Mouse (Mus musculus): Measurements from ENCODE around the gene F2.
"Not testable (repeated sequence)": the region's sequence is repeated elsewhere in the genome, so short reads cannot be mapped to it uniquely, and the experiment has no call there.

F2 gene

DNA sequence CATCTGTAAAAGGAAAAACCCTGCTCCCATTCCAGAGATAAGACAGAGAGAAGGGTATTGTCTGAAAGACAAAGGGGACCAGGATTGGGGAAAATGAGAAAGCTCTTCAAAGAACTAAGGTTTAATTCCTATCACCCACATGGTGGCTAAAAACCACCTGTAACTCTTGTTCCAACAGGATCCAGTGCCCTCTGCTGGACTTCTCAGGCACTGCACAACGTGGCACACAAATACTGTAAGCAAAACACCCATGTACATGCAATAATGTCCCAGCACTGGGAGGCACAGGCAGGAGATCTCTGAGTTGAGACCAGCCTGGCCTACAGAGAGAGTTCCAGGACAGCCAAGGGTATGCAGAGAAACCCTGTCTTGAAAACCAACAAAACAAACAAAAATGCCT lies 10.5 kb upstream of the F2 start:
- DNase-seq (ENCODE audit: low spot score), result no peak

DNA sequence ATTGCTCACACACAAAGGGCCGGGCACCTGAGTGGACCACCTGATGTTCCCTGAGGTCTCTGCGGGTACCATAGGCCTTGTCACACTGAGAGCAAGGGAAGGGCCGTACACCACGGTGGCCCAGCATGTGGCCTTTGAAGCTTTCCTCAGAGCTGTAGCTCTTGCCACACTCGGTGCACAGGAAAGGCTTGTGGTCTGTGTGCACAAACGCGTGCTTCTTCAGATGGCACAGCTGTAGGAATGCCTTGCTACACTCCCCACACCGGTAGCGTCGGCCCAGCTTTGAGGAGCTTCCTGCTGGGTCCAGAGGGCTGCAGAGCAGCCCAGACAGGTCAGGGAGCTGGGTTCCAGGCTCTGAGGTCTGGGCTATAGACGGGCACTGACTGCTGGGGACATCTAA lies 9.6 kb upstream of the F2 start:
- no peak for DNase-seq (ENCODE audit: low spot score)

DNA sequence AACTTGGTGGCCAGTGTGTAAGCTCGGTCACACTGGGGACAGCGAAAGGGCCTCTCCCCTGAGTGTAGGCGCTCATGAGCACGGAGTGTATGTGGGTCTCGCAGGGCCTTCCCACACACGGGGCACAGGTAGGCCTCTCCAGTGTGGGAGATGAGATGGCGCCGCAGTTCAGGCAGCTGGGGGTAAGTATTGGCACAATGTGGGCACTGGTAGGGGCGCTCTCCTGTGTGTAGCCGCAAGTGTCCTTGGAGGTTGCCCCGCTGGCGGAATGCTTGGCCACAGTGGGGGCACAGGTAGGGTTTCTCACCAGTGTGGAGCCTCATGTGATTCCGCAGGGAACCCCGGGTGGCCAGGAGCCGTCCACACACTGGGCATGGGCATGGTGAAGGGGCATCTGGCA lies 9.1 kb upstream of the F2 start:
- DNase-seq (ENCODE audit: low spot score), result no peak

DNA sequence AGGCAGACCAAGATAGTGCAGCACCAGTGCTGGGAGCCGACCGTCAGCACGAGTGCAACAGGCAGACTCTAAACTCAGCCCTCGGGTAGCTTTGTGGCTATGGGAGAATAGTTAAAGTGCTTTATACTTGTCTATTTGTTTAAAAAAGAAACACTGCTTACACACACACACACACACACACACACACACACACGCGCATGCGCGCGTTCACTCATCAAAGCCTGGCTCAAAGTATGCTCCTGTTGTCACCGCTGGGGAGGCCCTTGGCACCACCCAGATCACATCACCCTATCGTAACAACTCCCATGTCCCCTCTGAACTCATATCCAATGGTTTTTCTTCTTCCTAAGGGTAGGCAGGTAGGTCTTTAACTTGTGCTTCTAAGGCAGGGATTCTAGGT lies 7.8 kb upstream of the F2 start:
- no peak for DNase-seq (ENCODE audit: low spot score)

DNA sequence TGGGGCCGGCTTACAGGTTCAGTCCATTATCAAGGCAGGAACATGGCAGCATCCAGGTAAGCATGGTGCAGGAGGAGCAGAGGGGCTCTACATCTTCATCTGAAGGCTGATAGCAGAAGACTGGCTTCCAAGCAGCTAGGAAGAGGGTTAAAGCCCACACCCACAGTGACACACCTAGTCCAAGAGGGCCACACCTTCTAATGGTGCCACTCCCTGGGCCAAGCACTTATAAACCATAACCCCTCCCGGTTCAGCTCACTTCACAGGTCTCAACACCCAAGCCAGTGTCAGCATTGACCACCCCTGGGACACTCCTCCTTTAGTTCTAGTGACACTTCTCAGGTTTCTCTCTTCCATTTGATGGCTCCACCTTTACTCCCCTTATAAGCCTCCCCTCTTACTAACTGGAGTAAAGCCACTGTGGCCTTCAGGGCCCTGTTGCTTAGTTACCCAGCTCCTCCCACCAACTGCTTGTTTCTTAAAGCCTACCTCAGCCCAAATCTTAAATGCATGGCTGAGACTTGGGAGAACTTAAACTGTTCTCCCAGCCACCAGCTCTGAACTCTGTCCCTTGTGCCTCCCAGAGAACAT lies 6.7 kb upstream of the F2 start:
- DNase-seq (ENCODE audit: low spot score), result no peak

DNA sequence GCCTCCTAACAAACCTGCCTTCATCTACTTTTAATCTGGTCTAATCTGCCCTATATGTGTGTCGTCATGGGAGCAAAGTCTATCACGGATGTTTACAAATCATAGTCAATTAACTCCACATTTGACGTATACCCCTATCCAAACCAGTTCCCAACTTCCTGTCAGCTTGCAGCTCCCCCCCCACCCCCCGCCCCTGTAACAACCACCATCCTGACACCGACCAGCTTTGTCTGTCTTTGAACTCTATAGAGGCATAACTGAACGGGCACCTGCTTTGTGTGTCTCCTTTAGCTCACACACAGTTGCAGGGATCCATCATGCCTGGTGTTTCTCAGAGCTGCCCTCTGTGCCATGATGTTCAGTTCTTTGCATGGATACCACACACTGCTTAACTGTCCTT lies 2.7 kb upstream of the F2 start:
- no peak for DNase-seq (ENCODE audit: low spot score)

DNA sequence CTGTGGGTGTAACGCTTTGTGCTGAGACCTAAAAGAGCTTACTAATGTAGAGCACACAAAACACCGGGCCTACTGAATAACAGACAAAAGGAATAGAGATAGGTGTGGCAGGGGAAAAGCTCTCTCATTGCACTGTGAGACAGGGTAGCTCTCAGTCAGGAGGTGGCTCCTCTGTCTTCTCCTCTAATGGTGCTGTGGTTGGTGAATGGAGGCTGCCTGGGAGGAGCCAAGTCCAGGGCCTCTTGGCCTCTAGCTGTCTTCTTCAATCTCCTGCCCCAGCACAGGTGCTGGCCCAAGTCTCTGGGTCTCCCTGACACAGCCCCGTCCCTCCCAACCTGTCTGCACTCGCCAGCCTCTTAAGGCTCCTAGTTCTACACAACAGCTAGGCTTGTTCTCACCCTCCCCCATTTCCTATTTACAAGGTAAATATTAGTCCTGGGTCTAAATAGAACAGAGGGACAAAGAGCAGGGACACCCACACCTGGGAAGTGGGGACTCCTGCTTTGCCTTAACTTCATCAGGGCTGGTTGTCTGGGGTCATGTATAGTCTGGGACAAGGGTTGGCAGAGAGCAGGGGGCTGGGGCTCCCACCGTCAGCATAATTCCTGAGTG lies 619 bp upstream of the F2 start:
- no peak for DNase-seq (ENCODE audit: low spot score)

DNA sequence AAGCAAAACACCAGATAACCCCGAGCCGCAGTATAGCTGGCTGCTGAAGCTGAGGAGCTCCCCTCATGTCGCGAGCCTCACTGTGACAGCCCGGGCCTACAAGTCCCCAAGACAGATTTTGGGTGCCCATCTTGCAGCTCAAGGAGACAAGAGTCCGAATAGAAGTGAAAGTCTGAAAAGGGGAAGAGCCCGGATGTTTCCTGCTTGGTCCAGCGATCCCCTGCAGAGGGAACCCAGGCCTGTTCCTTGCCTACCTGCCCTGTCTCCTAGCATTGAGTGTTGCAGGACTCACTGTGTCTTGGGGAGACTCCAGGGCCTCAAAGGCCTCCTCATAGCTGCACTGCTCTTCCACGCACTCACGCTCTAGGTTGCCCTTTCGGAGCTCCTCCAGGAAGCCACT lies 728 bp downstream of the F2 start:
- no peak for DNase-seq (ENCODE audit: low spot score)

DNA sequence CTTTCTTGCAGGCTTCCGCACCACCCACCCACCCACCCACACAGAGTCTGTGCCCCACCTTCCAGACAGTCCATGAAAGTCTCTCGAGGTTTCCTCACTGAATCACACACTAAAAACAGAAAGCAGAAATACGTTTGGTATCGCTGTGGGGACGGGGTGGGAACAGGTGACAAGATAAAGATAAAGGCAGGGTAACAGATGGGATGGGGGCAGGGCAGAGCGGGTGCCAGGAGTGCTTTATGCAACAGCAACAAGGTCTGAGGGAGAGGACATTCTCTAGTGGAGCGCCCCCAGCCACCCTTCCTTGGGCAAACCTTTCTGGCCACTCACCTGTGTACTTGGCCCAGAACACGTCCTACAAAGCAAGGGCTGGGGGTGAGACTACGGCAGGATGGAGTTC lies 1.4 kb downstream of the F2 start:
- DNase-seq (ENCODE audit: low spot score), result no peak

DNA sequence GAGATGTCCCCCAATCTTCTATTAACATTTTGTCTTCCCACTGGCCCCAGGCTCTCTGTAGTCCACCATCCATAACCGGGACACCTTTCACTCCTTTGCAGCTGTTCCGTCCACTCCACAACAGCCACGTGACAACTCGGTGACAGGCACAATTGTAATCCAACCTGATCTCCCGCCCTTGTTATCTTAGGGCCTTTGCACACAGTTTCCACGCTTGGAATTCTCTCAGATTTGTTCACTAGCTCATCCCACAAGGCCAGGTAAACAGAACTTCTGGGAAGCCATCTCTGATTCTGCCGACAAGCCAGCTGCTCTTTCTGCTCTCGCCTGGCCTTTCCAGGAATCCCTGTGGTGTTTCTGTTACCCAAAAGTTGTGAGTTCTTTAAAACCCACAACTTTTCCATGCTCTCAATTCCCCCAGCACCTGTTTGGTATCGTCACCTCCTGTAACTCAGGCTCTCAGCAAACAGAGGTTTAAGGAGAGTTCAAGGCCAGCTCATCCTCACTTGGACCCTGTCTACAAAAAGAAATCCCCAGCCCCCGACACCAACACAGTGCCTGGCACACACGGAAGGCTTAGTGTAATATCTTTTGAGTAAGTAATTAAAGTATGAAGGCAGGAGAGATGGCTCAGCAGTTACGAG lies 2.8 kb downstream of the F2 start:
- no peak for DNase-seq (ENCODE audit: low spot score)

DNA sequence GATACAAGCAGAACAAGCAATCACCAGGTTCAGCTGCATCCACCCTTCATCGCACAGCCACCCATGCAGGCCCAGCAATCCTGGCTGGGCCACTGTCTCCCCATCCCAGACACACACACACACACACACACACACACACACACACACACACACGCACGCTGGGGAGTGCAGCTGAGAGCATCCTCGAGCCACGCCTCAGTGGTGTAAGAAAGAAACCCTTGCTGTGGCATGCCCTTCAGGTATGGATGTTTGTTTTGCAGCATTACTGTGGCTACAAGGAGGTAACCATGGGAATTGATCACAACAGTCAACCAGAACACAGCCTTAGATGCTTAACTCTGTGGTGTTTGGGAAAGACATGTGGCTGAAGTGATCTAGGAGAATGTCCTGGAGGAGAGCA lies 3.9 kb downstream of the F2 start:
- no peak for DNase-seq (ENCODE audit: low spot score)

DNA sequence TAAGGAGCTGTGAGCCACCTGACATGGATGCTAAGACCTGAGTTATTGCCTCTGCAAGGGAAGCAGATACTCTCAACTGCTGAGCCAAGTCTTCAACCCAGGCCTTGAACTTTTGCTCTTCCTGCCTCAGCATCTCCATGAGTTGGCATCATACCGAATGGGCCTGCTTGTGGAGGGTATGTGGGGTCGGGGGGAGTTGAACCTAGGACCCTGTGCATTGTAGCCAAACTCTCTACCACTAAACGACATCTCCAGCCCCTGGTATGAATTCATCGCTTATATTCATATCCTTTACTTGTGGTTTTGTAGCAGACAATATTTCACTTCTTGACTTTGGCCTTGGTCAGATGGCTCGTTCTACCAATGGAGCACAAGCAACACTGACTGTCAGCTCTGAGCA lies 4.4 kb downstream of the F2 start:
- DNase-seq (ENCODE audit: low spot score), result no peak

DNA sequence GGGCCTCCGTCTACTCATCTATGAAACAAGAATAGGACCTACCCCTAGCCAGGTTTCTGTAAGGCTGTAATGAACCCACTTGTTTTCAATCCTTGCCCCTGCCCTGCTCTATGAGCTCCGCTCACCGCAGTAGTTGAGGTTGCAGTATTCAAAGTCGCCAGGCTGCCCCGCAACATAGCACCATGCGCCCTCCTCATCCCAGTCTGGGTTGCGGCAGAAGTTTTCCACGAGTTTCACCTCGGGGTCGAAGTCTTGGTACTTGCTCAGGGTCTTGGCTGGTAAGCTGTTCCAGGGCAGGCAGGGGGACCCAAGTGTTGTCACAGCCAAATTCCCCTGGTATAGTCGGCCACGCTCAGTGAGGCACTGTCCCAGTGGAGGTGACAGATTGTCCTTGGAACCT lies 5.8 kb downstream of the F2 start:
- no peak for DNase-seq (ENCODE audit: low spot score)

DNA sequence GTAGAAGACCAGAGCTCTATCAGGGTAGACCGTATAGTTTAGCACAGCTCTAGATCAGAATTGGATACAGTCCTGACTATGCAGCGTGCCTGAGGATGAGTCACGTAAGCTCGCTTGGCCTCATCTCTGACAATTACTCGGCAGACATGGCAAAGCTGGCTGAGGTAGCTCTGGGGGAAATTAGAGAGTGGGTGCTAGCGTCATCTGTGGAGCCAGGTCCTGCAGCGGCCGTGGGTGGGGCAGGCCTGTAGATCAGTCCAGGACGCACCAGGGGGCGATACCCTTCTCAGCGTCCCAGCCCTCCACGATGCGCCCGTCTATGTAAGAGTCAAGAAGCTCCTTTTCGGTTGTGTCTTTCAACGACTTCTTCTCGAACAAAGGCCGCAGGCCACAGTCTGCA lies 6.5 kb downstream of the F2 start:
- DNase-seq (ENCODE audit: low spot score), result no peak

DNA sequence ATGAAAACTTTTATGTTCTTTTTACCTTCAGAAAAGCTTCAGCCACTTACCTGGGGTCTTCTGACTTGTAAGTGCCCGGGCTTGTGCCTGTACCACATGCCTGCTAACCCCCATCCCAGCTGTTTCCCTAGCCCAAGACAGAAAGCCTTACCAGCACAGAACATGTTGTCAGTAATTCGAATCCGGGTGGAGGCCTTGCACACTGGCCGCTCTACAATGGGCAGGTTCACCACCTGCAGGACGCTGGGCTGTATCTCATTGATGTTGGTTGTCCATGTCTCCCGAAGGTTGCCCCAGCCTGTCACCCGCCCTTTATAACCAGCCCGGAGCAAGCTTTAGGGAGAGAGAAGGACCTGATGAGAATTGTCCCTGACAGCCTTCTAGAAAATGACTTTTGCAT lies 8.0 kb downstream of the F2 start:
- DNase-seq (ENCODE audit: low spot score), result no peak

DNA sequence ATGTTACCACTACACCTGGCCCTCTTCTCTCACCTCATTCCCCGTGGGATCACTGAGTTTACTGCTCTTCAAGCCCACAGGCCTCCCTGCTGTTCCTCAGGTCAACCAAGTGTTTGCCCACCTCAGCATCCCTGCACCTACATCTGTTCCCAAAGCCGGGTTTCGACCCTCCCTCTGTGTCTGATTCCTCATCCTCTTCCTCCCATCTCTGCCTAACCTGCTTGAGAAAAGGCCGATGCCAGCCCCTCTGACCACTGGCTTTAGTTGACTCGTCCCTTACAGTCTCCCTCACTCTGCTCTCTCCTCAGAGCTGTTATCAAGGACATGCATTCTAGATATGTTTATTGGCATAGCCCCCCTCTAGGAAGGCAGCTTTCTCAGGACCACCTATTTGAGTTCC lies 8.7 kb downstream of the F2 start:
- DNase-seq (ENCODE audit: low spot score), result no peak

DNA sequence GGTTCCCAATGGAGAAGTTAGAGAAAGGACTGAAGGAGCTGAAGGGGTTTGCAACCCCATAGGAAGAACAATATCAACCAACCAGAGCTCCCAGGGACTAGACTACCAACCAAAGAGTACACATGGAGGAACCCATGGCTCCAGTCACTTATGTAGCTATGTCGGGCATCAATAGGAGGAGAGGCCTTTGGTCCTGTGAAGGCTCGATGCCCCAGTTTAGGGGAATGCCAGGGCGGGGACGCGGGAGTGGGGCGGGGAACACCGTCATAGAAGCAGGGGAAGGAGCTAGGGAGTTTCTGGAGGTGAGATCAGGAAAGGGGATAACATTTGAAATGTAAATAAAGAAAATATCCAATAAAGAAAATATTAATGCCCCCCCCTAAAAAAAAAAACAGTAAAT lies 12.8 kb downstream of the F2 start:
- DNase-seq (ENCODE audit: low spot score), result not testable (repeated sequence)

DNA sequence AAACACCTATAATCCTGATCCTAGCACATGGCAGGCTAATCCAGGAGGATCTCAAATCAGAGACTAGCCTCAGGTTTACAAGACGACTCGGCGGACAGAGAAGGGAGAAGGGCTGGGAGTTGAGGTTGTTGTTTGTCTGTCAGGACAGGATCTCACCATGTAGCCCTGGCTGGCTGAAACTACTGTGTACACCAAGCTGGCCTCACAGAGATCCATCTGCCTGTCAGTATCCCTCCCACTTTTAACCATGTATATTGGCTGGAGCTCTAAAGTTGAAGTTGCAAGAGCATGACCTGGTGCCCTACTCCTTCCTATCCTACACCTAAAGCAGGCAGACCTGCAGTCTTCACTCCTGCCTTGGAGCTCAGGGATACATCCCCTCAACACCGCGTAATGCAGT lies 13.9 kb downstream of the F2 start:
- no peak for DNase-seq (ENCODE audit: low spot score)

DNA sequence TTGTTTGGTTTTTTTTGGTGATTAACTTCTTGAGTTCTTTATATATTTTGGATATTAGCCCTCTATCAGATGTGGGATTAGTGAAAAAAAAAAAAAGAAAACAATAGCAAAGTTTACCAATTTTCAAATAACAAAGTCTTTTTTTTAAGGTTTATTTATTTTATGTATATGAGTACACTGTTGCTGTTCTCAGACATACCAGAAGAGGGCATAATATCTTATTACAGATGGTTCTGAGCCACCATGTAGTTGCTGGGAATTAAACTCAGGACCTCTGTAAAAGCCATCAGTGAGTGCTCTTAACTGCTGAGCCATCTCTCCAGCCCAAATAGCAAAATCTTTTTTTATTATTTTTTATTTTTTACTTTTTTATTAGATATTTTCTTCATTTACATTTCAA lies 26.8 kb downstream of the F2 start:
- not testable (repeated sequence) for DNase-seq (ENCODE audit: low spot score)

DNA sequence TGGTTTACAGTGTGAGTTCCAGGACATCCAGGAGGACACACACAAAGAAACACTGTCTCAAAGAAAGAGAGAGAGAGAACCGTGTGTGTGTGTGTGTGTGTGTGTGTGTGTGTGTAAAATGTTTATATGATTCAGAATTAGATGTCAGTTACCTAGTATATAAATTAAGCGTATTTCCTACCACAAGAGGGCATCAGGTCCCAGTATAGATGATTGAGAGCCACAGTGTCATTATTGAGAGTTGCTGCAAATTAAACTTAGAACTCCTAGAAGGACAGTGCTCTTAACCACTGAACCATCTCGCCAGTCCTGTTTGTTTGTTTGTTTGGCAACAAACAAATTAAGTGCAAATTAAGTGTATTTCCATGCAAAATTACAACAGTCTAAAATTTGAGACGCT lies 33.8 kb downstream of the F2 start:
- DNase-seq (ENCODE audit: low spot score), result no peak

DNA sequence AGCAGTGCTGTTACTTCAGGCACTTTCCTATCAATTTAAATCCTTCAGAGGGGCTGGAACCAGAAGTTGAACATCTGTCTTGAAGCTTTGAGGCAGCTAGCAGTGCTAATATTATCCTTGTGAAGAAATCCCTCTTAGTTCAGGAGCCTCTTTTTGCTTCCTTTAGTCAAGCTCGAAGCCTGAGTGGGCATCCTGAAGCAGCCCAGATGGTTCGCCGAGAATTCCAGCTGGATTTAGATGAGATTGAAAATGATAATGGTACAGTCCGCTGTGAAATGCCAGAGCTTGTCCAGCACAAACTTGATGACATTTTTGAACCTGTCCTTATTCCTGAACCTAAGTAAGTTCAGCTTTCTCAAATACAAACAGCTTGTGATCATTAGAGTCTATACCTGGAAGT lies 35.7 kb downstream of the F2 start:
- DNase-seq (ENCODE audit: low spot score), result no peak

DNA sequence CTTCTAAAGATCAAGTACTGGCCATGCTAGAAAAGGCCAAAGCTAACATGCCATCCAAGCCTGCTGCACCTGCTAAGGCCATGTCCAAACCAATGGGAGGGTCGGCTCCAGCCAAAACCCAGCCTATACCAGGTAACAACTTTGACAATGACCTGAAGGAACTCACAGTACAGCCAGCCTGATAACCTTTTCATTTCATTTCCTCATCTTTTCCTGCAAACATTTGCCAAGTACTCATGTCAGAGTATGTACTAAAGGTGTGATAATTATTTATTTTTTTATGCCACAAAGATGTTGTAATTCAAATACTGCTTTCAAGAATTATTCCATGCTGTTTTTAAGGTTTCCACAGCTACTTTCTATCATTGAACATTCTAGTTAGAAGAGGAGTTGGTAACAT lies 50.0 kb downstream of the F2 start:
- no peak for DNase-seq (ENCODE audit: low spot score)

DNA sequence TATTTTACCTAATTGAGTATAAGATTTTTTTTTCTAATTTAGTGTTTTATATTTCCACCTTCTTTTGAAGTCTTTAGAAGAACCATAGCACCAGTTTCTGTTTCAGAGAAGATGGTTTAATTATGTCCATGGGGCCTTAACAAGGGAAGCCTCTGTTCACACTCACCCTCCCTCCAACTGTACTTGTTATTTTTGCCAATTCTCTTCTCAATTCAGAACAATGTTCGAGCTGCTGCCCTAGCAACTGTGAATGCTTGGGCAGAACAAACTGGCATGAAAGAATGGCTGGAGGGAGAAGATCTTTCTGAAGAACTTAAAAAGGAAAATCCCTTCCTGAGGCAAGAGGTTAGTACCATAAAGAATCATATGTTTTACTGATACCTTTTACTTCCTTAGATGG lies 55.3 kb downstream of the F2 start:
- DNase-seq (ENCODE audit: low spot score), result no peak

Data from testis, postnatal 14 days (tissue).